Mouse (Mus musculus) left cerebral cortex, postnatal 36 days (tissue): ENCODE measurements around the gene Smagp. TPM values are rescaled to one million over a fixed set of nuclear protein-coding genes. Genes with fewer than 3 reads are reported as not detected.
A peak's percentile ranks its signal among the peaks of the same experiment; 100 is the strongest.

Experiments used
- DNase-seq, 2 experiments: peaks; one replicate each; pipeline ENCODE4 v3.0.0; 2021 to 2022; ENCODE audit warnings: low spot score in 2 of 2, mixed read lengths in 1 of 2
- intact Hi-C: fragments of 180-260 bp; cut with DNase I; formaldehyde crosslinking; loops from one replicate; pipeline ENCODE4 v1.15.1; 2025
- total RNA-seq, 2 experiments: library from RNA; stranded (reverse); gene quantifications; 2 replicates each; pipeline ENCODE4 v1.2.3; 2021

Smagp gene
- total RNA-seq: 1 to 10 TPM; 1.8 to 1.9 TPM

DNA sequence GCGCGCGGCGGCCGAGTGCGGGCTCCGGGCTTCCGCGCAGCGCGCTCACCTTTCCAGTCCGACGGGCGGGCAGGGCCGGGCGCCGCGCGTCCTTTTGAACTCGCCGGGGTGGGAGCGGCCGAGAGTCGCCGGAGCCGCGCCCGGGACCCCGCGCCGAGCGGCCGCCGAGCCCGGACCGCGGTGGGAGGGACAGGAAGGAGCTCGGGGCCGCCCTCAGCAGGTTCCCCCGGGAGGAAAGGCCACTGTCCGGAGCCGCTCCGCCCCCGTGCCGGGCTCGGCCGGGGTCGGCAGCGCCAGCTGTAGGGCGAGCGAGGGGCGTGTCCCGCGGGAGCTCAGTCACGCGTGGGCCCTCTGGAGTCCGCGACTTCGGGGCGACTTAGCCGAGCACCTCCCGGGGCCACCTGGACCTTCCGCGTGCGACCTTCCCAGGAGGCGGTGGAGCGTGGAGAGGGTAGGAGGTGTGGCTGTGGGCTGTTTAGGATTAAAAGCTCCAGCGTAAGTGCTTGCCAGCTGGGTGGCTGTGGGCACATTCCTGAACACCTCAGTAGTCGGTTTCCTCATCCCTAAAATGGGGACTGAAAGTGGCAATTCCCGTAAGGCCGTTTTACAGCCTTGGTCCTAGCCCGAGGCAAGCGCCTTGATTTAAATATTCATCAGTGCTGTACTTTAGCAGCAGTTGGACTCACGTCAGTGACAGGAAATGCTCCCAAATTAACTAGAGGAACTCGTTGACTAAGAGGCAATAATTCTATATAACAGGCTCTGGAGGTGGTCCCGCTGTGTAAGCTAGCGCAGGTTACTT is at the start of gene Smagp:
Gene Smagp, minus strand, starts transcription at position 241 of the 802 bp plus-strand sequence.
- intact Hi-C loops: no loop called here
- DNase-seq: no peak

- DNase-seq: no peak
- intact Hi-C loops: no loop called here
These were observed 49.7 kb upstream of the Smagp start for GRCm38 (mm10) chr15:100686434-100686833.

GRCm38 (mm10) chr15:100685849-100686248 is 49.1 kb upstream of the Smagp start:
- no peak for DNase-seq
- intact Hi-C loops: no loop called here

- intact Hi-C loops: no loop called here
- DNase-seq: no peak
These were observed 48.5 kb upstream of the Smagp start for GRCm38 (mm10) chr15:100685255-100685654.

GRCm38 (mm10) chr15:100684450-100684849 is 47.7 kb upstream of the Smagp start:
- no peak for DNase-seq
- intact Hi-C loops: loop anchor here (5.0 kb wide), 3 partner anchors 72 to 217 kb away; partner anchors contain the start of gene Letmd1

- intact Hi-C loops: loop anchor here (5.0 kb wide), 3 partner anchors 71 to 216 kb away; partner anchors contain the start of gene Letmd1
- DNase-seq: peak; percentile 52 to 71
These were observed 46.3 kb upstream of the Smagp start for GRCm38 (mm10) chr15:100683041-100683440.

GRCm38 (mm10) chr15:100681770-100682169 is 45.0 kb upstream of the Smagp start:
- intact Hi-C loops: loop anchor here (5.0 kb wide), 3 partner anchors 69 to 214 kb away; partner anchors contain the start of gene Letmd1
- DNase-seq: no peak

DNA sequence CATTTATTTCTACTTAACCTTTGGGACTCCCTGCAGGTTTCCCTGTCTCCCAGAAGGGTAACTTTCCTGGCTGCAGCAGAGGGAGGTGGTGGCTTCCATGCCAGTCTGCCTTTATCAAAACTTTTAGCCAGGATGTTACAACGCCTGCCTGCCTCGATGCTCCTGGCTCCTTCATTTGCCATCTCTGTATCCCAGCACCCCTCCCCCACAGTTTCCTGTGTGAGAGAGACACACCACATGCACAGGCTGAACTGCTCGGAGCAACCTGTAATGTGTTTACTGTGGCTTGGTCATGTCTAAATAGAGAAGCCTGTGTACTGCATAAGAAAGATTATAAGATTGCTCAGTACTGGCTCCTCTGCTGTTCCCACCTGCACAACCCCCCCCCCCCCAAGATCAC is 43.6 kb upstream of the Smagp start:
- intact Hi-C loops: loop anchor here (5.0 kb wide), 3 partner anchors 68 to 213 kb away; partner anchors contain the start of gene Letmd1
- no peak for DNase-seq

GRCm38 (mm10) chr15:100679005-100679404 is 42.3 kb upstream of the Smagp start:
- intact Hi-C loops: no loop called here

DNA sequence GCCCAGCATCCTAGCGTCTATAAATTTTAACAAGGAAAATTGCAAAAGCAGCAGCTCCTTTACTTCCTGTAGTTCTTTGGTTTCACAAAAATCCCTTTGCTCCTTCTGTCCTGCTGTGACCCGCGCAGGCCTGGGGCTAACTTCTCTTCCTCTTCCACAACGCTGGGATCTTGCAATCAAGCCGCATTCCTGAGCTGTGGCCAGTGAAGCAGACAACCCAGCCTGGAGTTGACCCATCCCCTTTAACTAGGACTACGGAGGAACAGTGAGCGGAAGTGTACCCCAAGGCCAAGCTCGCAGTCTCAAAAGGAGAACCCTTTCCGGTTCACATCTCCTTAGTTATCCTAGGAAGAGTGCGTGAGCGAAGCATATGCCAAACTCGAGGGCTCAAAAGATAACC is 41.8 kb upstream of the Smagp start:
- intact Hi-C loops: no loop called here
- DNase-seq: no peak

More at GRCm38 (mm10) chr15:100679005-100679404, 42.3 kb upstream of the Smagp start:
- no peak for DNase-seq

- DNase-seq: no peak
- intact Hi-C loops: no loop called here
These were observed 40.9 kb upstream of the Smagp start for GRCm38 (mm10) chr15:100677675-100678074.

- DNase-seq: no peak
- intact Hi-C loops: no loop called here
These were observed 39.8 kb upstream of the Smagp start for GRCm38 (mm10) chr15:100676521-100676920.

GRCm38 (mm10) chr15:100675486-100675885 is 38.7 kb upstream of the Smagp start:
- no peak for DNase-seq

DNA sequence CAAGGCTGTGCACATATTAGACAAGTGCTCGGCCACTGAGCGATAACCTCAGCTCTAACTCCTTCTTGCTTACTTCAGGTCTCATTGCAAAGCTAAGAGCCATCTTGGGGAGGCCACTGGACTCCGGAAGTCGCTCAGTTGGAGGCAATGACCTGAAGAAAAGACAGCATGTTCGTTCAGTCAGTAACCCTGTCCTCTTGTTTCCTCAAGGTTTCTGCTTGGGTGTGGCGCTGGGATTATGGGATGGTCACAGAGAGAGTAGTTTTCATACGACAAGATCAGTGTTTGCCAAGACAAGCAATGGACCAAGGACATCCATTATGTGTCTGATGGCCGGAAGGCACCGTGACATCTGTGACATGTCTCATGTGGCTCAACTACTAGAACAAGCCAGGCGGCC is 37.8 kb upstream of the Smagp start:
- intact Hi-C loops: no loop called here
- no peak for DNase-seq

More at GRCm38 (mm10) chr15:100675486-100675885, 38.7 kb upstream of the Smagp start:
- intact Hi-C loops: no loop called here

GRCm38 (mm10) chr15:100673585-100674391 is 37.0 kb upstream of the Smagp start:
- intact Hi-C loops: no loop called here
- DNase-seq: no peak

DNA sequence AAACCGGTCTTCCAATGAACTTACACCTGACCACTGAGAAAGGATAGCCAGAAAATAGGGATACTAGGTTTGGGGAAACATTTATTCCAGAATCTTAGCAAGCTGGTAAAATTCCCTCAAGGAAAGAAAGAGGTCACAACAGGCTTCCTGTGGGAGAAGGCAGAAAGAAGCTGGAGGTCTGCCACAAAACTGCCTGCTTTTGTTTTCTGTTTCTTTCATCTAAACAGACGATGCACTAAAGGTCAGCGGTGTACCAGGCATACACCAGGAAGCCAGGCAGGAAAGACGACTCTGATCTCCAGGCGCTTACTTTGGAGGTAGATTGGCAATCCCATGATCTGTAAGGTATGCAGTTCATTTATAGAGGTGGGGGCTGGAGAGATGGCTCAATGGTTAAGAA is 34.1 kb upstream of the Smagp start:
- no peak for DNase-seq
- intact Hi-C loops: no loop called here

- no peak for DNase-seq
- intact Hi-C loops: no loop called here
These were observed 33.3 kb upstream of the Smagp start for GRCm38 (mm10) chr15:100670004-100670403.

DNA sequence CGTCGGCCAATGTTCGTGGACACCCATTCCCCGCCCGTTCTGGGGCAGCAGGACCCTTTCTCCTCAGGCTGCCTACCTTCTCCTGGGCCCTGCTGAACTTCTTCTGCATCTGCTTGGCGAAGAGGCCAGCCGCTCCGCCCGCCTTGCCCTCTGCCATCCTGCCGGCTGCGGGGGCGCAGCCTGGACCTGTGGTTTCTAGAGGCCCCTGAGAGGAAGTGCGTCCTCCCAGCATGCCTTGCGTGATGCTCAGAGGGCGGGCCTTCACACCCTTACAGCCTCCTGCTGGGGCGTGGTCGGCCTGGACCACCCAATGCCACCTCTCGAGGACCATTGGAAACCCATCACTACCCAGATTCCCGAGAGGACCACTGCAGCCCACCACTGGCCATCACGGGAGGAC is 32.6 kb upstream of the Smagp start, which contains the start of gene Bin2:
Gene Bin2, minus strand, starts transcription at position 217 of the 400 bp plus-strand sequence.
- DNase-seq: no peak
- intact Hi-C loops: no loop called here

DNA sequence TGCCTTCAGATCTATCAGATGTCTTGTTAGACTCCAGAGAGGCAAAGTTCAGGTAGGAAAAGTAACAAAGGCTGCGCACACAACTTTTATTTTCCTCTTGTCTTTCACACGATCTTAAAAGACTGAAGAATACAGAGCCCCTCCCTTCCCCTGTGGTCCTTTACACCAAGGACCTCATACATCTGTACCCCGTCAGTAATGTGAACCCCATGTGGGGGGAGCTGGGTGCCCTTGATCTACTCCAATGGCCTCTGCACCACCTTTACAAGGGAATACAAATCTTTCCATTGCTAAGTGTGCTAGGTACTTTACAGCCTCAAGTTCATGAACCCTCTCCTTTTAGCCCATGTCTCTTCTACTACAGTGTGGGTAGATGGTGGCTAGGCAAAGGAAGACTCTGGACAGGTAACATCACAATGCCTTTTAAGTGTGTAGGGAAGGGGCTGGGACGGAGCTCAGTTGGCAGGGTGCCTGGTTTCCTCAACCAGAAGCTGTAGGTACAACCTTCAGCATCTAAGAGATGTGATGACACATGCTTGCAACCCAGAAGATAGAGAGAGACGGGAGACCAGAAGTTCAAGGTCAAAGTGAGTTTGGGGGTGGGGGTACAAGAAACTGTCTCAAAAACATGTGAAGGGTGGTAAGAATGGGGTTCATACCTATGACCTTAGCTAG is 31.3 kb upstream of the Smagp start:
- no peak for DNase-seq
- intact Hi-C loops: no loop called here

GRCm38 (mm10) chr15:100667420-100667819 is 30.7 kb upstream of the Smagp start:
- DNase-seq: no peak
- intact Hi-C loops: no loop called here
